Mouse (Mus musculus) ES-E14 (cell line): ENCODE results near the gene Gm9918.

Experiments used
- CHD2 ChIP-seq: IDR thresholded peaks from 2 replicates; pipeline ENCODE4 v1.6.1; 2014; ENCODE audit warnings: mild to moderate bottlenecking, low read depth, low read length, inconsistent platforms
- MAFK ChIP-seq: IDR thresholded peaks from 2 replicates; pipeline ENCODE4 v1.6.1; 2014; ENCODE audit warnings: mild to moderate bottlenecking, low read depth, low read length, inconsistent platforms; ENCODE audit not compliant: insufficient read depth
- ZC3H11A ChIP-seq: IDR thresholded peaks from 2 replicates; pipeline ENCODE4 v1.6.1; 2012; ENCODE audit warnings: low read depth, mild to moderate bottlenecking, inconsistent platforms, low read length, borderline replicate concordance

GRCm38 (mm10) chr15:102224186-102224991 is 46.0 kb upstream of the Gm9918 start:
- TF ChIP-seq ZC3H11A (peak; percentile 53; the same call in 1 of the 2 replicates), MAFK (no peak), CHD2 (no peak)
